Mouse (Mus musculus) gastrocnemius, postnatal 36 days (tissue): Measurements from ENCODE around the gene Urah. TPM values are rescaled to one million over a fixed set of nuclear protein-coding genes. Genes with fewer than 3 reads are reported as not detected.

Experiments used
- DNase-seq, 2 experiments: peaks; one replicate each; pipeline ENCODE4 v3.0.0; 2022
- intact Hi-C: fragments of 180-260 bp; cut with DNase I; formaldehyde crosslinking; loops from one replicate; pipeline ENCODE4 v1.15.1; 2025
- total RNA-seq, 2 experiments: library from RNA; stranded (reverse); gene quantifications; 2 replicates each; pipeline ENCODE4 v1.2.3; 2021

Gene Urah
- total RNA-seq, 2 experiments from 2014 or later, result not detected

GRCm38 (mm10) chr7:140859997-140860396 lies 25.2 kb downstream of the Urah start:
- intact Hi-C loops, result no loop called here

GRCm38 (mm10) chr7:140860728-140861127 lies 25.9 kb downstream of the Urah start:
- DNase-seq, result no peak
- intact Hi-C loops, result no loop called here

More at GRCm38 (mm10) chr7:140859997-140860396, 25.2 kb downstream of the Urah start:
- DNase-seq, result no peak

GRCm38 (mm10) chr7:140864761-140865160 lies 29.9 kb downstream of the Urah start:
- no peak for DNase-seq

GRCm38 (mm10) chr7:140874224-140874623 lies 39.4 kb downstream of the Urah start:
- intact Hi-C loops, result no loop called here

More at GRCm38 (mm10) chr7:140864761-140865160, 29.9 kb downstream of the Urah start:
- intact Hi-C loops, result no loop called here

DNA sequence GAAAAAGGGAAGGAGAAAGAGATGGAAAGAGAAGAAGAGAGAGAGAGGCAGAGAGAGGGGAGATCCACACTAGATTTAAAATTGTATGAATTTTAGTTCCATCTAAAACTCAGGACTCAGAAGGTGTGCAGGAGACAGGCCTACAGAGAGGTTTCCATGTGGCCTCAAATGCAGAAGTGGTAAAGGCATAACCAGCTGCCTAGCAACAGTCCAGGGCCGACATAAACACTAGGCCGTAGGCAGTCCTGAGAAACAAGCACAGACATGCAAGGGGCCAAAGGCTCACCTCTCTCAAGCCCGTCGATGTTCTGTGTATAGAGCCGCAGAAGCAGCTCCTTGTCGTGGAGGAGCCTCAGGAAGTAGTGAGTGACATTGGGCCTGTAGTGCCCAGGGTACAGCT lies 42.5 kb downstream of the Urah start:
- intact Hi-C loops, result no loop called here
- DNase-seq, result no peak

More at GRCm38 (mm10) chr7:140874224-140874623, 39.4 kb downstream of the Urah start:
- DNase-seq, result no peak

DNA sequence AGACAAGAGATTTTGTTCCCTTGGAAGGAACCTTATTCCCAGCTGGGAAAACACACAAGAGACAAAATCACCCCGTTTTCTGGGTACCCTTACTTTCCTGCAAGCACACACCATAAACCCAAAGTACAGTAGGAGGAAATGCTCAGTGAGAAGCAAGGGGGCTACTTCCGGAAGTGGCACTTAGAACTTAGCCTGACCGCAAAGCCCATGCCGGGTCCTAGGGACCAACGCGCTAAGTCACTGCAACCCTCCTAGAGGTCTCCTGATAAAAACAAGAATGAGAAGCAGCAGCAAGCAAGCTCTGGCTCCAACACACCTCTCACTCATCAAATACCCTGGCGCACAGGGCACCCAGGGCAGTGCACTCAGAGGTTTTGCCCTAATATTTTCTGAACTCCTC lies 44.5 kb downstream of the Urah start:
- intact Hi-C loops, result no loop called here

DNA sequence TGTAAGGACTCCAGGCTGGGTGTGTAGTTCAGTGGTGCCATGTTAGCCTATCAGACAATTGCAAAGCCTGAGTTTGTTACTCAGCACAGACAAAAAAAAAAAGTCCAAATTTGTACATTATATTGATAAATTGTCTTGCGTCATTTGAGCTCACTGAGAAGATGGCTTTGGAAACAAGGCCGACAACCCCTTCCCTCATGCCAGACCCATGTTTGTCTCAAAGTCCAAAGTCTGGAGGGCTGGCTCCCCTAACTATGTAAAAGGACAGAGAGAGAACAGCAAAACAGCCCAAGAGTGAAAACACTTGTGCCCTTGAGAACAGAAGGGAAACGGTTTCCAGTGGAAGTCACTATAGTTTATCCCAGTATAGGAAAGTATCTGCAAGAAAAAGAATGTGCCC lies 45.6 kb downstream of the Urah start:
- intact Hi-C loops, result loop anchor here (2.0 kb wide), 1 partner anchor 24 kb away; the partner anchor contains the start of genes Bet1l, Gm45785 and Ric8a

More for the DNA sequence above, 44.5 kb downstream of the Urah start:
- DNase-seq, result no peak

DNA sequence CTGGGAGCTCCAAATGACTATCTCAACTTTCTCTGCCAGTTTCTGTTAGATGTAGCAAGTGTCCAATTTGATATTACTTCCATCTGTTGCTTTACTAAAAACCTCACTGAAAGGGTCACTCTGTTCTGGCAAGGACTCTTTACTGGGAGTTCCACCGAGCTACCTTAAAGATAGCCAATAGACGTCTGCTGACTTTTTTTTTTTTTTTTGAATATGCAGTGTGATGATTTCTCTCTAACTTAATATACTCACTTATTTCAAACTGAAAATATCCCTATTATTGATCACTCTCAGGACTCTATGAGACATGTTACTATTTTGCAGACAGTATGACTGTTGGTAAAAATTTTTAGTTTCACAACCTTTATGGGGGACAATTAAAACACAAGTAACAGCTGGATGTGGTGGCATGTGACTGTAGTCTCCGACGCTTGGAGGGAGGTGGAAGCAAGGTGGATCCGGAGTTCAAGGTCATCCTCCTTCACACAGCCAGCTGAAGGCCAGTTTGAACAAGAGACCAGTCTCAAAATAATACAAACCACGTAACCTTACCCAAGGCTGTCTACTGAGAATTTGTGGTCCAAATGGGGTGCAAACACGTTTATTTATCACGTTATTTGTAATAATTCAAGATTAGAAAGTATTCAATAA lies 46.2 kb downstream of the Urah start:
- DNase-seq, result no peak
- intact Hi-C loops, result loop anchor here (2.0 kb wide), 1 partner anchor 24 kb away; the partner anchor contains the start of genes Bet1l, Gm45785 and Ric8a

More for the DNA sequence above, 45.6 kb downstream of the Urah start:
- DNase-seq, result no peak

GRCm38 (mm10) chr7:140881696-140882468 lies 47.1 kb downstream of the Urah start, which contains the start of the genes Psmd13 and Sirt3:
Psmd13 (plus strand) TSS chr7:140881968.
Sirt3 (minus strand) TSS chr7:140882309.
- DNase-seq, result peak; percentile 88 to 91
- intact Hi-C loops, result loop anchor here (2.0 kb wide), 1 partner anchor 25 kb away; the partner anchor contains the start of genes Bet1l, Gm45785 and Ric8a

- DNase-seq, result no peak
- intact Hi-C loops, result no loop called here
These were observed 47.6 kb downstream of the Urah start for GRCm38 (mm10) chr7:140882469-140882803.

Other genes with a start within 250 kb of the Urah start
- gene Olfr46, start 233.7 kb upstream of the Urah start, total RNA-seq, result not detected
- not detected for gene Olfr61, start 206.0 kb upstream of the Urah start, total RNA-seq
- gene Olfr53, start 188.6 kb upstream of the Urah start, total RNA-seq, result not detected
- gene Olfr539, start 175.1 kb upstream of the Urah start, total RNA-seq, result not detected
- gene Olfr45, start 153.1 kb upstream of the Urah start, total RNA-seq, result not detected
- not detected for gene Olfr541, start 137.8 kb upstream of the Urah start, total RNA-seq
- gene Cyp2e1, start 71.3 kb upstream of the Urah start, total RNA-seq, result 10 to 100 TPM; 10.2 to 16.8 TPM
- not detected for gene Syce1, start 47.2 kb upstream of the Urah start, total RNA-seq
- under 1 TPM in 1 of 2 experiments, not detected in 1; 0.07 TPM for gene Zfp941, start 12.8 kb upstream of the Urah start, total RNA-seq
- gene Scgb1c1, start 10.5 kb downstream of the Urah start, total RNA-seq, result not detected
- gene Odf3, start 12.8 kb downstream of the Urah start, total RNA-seq, result not detected
- gene Gm45785, start 21.3 kb downstream of the Urah start, total RNA-seq, result not detected
- 10 to 100 TPM; 12.6 to 14.9 TPM for gene Ric8a, start 21.9 kb downstream of the Urah start, total RNA-seq
- gene Bet1l, start 22.6 kb downstream of the Urah start, total RNA-seq, result 1 to 10 TPM; 5.2 to 7.9 TPM
- gene Psmd13, start 47.0 kb downstream of the Urah start, total RNA-seq, result 10 to 100 TPM; 78.3 to 78.9 TPM
- gene Sirt3, start 47.3 kb downstream of the Urah start, total RNA-seq, result 10 to 100 TPM; 26.0 to 26.3 TPM
- gene Cox8b, start 65.4 kb downstream of the Urah start, total RNA-seq, result 1,000 to 10,000 TPM; 1,837 to 1,924 TPM
- not detected for gene Nlrp6, start 85.9 kb downstream of the Urah start, total RNA-seq
- 1 to 10 TPM; 3.6 to 4.6 TPM for gene Pgghg, start 106.4 kb downstream of the Urah start, total RNA-seq
- gene Ifitm5, start 115.3 kb downstream of the Urah start, total RNA-seq, result under 1 TPM in 1 of 2 experiments, not detected in 1; 0.35 TPM
- gene Gm45717, start 120.9 kb downstream of the Urah start, total RNA-seq, result not detected
- gene Ifitm2, start 121.0 kb downstream of the Urah start, total RNA-seq, result 10 to 100 TPM; 50.9 to 51.8 TPM
- under 1 TPM in 1 of 2 experiments, not detected in 1; 0.77 TPM for gene Ifitm1, start 132.2 kb downstream of the Urah start, total RNA-seq
- 10 to 100 TPM; 30.2 to 45.6 TPM for gene Ifitm3, start 175.8 kb downstream of the Urah start, total RNA-seq
- not detected for gene Ifitm6, start 182.9 kb downstream of the Urah start, total RNA-seq
- not detected for gene Gm17387, start 194.1 kb downstream of the Urah start, total RNA-seq
- gene B4galnt4, start 226.1 kb downstream of the Urah start, total RNA-seq, result under 1 TPM; 0.20 to 0.22 TPM
- under 1 TPM in 1 of 2 experiments, not detected in 1; 0.12 TPM for gene Pkp3, start 243.2 kb downstream of the Urah start, total RNA-seq